Mouse (Mus musculus): Measurements from ENCODE around the gene Mdm2. TPM values are rescaled to one million over a fixed set of nuclear protein-coding genes. Genes with fewer than 3 reads are reported as not detected.

Mdm2 gene
- total RNA-seq, 2 experiments from 2014 or later, result 54.9 to 56.8 TPM

DNA sequence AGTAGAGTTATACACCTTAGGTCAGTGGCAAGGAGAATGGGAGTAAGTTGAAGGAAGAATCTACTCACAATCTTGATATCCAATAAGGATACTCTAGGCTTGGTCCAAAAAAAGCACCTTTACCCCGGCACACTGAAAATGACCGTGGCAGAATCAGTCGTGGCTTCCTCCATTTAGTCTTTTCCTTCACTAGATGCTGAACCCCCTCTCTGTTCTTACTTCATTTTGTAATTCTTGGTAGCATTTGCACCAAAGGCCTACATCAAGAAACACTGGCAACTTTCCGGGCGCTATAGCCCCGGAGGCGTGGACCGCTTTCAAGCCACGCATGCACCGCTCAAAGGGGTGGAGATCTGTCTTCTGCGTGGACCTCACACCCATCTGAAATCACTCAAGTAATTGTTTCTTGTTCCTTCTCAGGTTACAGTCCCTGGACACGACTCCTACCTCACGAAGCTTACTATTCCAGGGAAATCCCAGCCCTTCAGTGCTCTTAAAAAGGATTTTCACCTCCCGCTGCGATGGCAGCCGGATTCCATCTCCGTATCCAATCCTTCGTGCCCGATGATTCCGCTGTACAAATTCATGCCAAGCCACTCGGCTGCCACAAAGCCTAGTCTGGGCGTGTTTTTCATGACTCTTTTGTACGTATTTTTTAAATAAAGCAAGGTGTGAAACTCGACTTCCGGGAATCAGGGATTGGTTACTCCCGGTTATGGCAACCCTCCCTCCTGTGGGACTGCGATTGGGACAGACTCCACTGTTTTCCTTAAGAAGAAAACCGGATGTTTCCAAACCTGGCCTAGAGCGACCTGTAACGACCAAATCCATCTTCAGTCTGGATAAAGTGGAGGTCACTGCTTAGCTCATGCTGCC, 27.5 kb downstream of the Mdm2 start:
- no peak for DNase-seq

GRCm38 (mm10) chr10:117681999-117682857, 28.3 kb downstream of the Mdm2 start:
- peak in 1 of 2 experiments; percentile 48 for DNase-seq

DNA sequence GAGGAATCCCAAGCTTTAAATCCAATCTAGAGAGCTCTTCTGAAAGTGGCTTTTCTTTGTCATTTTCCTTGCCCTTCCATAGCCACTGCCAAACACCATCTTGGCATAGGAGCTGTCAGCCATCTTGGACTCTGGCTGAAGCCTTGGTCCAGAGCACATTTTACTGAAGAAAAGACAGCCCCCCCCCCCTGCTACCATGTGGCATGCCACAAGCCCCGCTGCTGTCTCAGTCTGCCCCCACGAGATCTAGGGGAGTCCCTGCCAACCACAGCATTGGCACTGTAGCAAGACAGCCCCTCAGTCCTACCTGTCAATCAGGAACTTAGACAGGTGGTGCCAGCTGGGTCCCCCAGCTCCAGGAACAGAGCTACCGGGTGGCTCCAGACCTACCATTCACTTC, 29.0 kb downstream of the Mdm2 start:
- DNase-seq, result no peak

GRCm38 (mm10) chr10:117680868-117681513, 29.6 kb downstream of the Mdm2 start:
- no peak for DNase-seq

- DNase-seq, result no peak
Observed at GRCm38 (mm10) chr10:117679963-117680473, 30.5 kb downstream of the Mdm2 start.

DNA sequence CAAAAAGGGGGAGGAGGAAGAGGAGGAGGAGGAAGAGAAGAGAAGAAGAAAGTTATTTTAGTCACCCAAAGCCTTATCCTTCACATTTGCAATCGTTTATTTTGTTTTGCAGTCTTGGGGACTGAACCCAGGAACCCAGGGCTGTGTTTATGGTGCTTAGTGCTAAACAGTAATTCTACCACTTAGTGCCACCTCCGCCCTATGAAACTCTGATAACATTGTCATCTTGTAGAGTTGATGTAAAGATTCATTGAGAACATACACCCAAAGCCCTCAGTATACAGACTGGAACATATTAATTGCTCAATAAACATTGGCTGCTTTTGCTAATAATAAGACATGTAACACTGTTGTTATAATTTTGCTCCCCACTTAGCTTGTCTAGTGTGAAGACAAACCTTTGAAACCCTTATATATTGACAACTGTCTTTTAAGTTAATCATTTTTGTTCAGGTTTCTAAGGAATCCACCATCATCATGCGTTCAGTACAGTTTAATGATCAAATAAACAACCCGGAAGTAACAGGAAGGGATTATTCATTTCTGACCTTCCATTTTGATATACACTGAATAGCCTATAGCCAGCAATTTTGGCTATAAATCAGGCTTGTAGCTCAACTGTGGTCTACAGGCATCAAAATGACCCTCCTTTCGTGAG, 31.4 kb downstream of the Mdm2 start:
- no peak for DNase-seq

- peak in 1 of 2 experiments; percentile 30 for DNase-seq
Observed at GRCm38 (mm10) chr10:117678357-117678756, 32.2 kb downstream of the Mdm2 start.

GRCm38 (mm10) chr10:117677494-117678236, 32.9 kb downstream of the Mdm2 start:
- peak; percentile 31 to 48 for DNase-seq

DNA sequence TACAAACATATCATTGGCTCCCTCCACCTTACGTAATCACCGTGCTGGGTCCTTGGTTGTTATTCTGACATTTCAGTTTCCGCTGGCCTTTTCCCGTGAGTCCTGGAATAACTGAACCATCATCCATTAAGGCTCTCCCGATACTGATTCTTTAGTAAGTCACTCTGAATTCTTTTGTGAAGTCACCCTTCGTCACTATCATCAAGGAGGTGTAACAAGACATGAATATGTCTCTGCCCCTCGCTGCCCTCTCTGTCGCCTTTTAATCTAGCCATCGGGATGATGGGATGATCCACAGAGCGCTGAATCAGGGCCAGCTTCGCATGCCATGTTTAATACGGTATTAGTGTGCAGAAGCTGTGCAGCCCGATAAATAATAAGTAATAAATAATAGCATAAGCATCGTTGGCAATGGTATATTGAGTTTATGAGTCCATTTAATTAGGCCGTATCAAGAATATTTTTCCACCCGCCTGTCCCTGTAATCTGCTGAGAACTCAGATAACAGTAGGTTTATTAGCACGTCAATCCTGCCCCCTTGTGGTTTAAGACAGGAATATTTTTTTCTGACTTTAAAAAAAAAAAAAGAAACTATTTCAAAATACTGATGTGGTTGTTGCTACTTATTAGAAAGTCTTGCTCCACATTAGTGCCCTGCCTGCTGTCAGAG, 33.8 kb downstream of the Mdm2 start:
- peak in 1 of 2 experiments; percentile 37 for DNase-seq

- peak; percentile 31 to 40 for DNase-seq
Observed at GRCm38 (mm10) chr10:117676036-117676643, 34.4 kb downstream of the Mdm2 start.

DNA sequence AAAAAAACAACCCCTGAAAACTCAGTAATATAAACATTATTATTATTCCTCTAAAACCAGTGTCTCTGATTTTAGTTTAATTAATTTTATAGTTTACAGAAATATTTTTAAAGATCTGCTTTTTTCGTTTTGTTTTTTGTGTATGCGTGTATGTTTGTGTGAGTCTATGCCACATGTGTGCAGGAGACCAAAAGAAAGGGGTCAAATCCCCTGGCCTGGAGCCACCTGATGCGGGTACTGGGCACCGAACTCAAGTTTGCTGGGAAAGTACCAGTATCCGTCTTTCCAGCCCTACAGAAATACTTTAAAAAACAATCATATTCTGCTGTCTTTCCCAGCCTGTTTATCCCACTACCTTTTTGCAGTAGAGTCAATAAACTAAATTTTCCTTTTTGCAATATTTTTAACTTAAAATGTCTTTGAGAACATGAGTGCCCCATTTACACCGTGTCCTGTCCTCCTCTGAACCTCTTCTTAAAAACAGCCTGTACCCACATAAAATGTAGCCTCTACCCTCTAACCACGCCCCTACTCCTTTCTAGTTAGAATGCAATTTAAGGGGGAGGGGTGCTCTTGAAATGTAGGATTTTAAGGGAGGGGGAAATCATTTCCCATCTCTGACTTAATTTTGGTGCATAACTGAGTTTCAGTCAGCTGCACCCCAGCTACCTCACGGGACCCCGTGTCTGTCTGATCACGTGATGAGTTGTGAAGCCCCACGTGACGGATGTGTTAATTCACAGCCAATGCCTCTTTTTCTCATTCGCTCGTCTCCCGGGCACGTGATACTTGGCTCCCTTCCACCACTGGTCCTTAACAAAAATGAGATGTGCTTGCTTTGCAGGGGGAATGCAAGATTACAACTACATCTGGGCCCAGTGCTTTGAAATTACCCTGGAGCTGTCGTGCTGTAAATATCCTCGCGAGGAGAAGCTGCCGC, 35.2 kb downstream of the Mdm2 start:
- peak; percentile 43 to 55 for DNase-seq

DNA sequence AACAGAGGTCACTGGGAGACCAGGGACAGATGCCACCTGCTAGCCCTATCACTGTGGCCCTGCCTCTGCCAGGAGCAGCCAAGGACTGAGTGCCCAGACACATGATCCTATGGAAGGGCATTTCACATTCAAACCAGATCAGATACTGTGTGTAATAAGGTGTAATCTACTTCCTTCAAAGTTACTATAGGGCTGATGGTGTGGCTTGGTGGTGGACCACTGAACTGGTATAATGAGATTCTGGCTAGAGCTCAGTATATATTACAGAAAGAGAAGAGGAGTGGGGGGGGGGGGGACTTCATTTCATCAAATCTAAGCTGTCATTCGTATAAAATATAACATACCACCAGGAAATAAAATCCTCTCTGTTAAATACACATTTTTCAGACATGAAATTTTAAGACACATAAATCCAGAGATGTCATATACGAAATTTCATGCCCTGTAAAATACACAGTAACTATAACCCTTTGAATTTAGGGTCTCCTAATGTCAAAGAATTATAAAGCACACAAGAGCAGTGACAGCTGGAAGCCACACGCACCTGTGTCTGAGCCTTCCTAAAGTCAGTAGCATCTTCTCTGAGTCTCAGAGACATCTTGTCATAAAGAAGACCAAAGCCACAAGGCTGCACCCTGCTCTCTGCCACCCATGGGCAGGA, 36.1 kb downstream of the Mdm2 start:
- DNase-seq, result no peak

- no peak for DNase-seq
Observed at GRCm38 (mm10) chr10:117673913-117674312, 36.6 kb downstream of the Mdm2 start.

- no peak for DNase-seq
Observed at GRCm38 (mm10) chr10:117672693-117673092, 37.9 kb downstream of the Mdm2 start.

DNA sequence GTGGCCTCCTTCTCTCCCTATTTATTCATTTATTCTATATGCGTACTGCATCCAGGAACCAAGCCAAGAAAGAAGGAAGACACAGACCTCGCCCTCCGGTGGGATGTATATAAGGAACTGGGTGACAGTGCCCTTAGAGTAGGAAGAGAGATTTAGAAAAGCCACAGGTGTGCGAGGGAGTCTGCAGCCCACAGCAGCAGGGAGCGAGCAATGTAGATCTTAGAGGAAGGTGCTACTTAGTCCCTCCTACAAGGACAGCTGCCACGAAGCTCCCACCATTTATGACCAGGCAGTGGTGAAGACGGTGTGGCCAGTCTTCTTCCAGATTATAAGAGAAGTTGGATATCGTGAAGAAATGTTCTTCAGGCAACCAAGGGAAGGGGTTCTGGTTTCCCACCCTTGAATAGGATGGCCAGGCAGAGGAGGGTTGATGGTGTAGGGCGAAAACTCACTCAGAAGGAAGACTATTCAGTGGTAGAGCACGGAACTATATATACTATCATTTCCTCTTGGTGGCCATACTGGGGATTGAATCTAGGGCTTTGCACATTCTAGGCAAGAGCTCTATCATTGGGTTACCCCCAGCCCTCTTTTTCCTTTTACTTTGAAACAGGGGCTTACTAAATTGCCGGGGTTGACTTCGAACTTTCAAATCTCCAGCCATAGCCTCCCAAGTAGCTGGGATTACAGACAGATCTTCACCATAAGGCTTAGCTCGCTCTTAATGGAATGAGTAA, 38.5 kb downstream of the Mdm2 start:
- no peak for DNase-seq

GRCm38 (mm10) chr10:117671266-117671665, 39.3 kb downstream of the Mdm2 start:
- no peak for DNase-seq

- DNase-seq, result no peak
Observed at GRCm38 (mm10) chr10:117670791-117671190, 39.8 kb downstream of the Mdm2 start.
